Mouse (Mus musculus): ENCODE results near the gene Wbp2nl.

- no peak for TF ChIP-seq ELF1 (IDR thresholded peaks at IDR 0.05; ENCODE audit: low read depth, low read length)
- TF ChIP-seq MXI1 (IDR thresholded peaks at IDR 0.05; ENCODE audit: low read depth, low read length): no peak
- TF ChIP-seq NRF1 (IDR thresholded peaks at IDR 0.05; ENCODE audit: insufficient read depth, low read depth, low read length, poor library complexity, severe bottlenecking): no peak
- no peak for TF ChIP-seq EP300 (IDR thresholded peaks at IDR 0.05; ENCODE audit: low read depth in 1 of 2, low read length in 2 of 2)
- TF ChIP-seq SMC3 (IDR thresholded peaks at IDR 0.05; ENCODE audit: low read depth, low read length): no peak
- TF ChIP-seq KAT2A (conservative IDR thresholded peaks at IDR 0.05; ENCODE audit: low read depth, low read length): no peak
- TF ChIP-seq MAX (IDR thresholded peaks at IDR 0.05; ENCODE audit: low read length): no peak
- no peak for TF ChIP-seq USF1 (IDR thresholded peaks at IDR 0.05; ENCODE audit: low read depth, low read length)
- no peak for TF ChIP-seq CTCF (IDR thresholded peaks at IDR 0.05 in 2 of 3, conservative IDR thresholded peaks at IDR 0.05 in 1 of 3; ENCODE audit: control insufficient read depth in 1 of 3, insufficient read depth in 1 of 3, low read depth in 2 of 3, low read length in 3 of 3, poor library complexity in 1 of 3, severe bottlenecking in 1 of 3)
- no peak for TF ChIP-seq MEF2A (IDR thresholded peaks at IDR 0.05; ENCODE audit: extremely low read depth, insufficient replicate concordance, low read depth, low read length, poor library complexity, severe bottlenecking)
- no peak for TF ChIP-seq POLR2A (IDR thresholded peaks at IDR 0.05; ENCODE audit: control insufficient read depth in 1 of 2, insufficient read depth in 1 of 2, low read depth in 1 of 2, low read length in 2 of 2, poor library complexity in 1 of 2)
- TF ChIP-seq GATA1 (IDR thresholded peaks at IDR 0.05; ENCODE audit: low read depth, low read length): no peak
- no peak for TF ChIP-seq ZNF384 (IDR thresholded peaks at IDR 0.05; ENCODE audit: low read depth, low read length)
These were observed 30.0 kb upstream of the Wbp2nl start for GRCm38 (mm10) chr15:82268783-82269182.
